Mouse (Mus musculus) midbrain, postnatal 0 days (tissue): ENCODE data around the gene Acoxl. TPM values are rescaled to one million over a fixed set of nuclear protein-coding genes. Genes with fewer than 3 reads are reported as not detected.

ENCODE experiments used
- ATAC-seq: fragments of 200-750 bp; cut with Nextera tagmentation; 2 replicates; pipeline ENCODE4 v1.8.0; 2017; ENCODE audit warnings: moderate number of reproducible peaks, mild to moderate bottlenecking, moderate TSS enrichment, moderate library complexity; ENCODE audit not compliant: low FRiP score
- DNase-seq: peaks from one replicate; pipeline ENCODE4 v3.0.0-alpha.2; 2015; ENCODE audit warnings: low spot score
- H3K27ac ChIP-seq: fragments of 300-500 bp; sonication (generic); 2 replicates; pipeline ENCODE4 v1.5.1; 2014; ENCODE audit warnings: low read depth, mild to moderate bottlenecking, low read length, mixed read lengths
- H3K27me3 ChIP-seq: fragments of 300-500 bp; sonication (generic); 2 replicates; pipeline ENCODE4 v1.6.1; 2014; ENCODE audit warnings: low read length, control low read depth, mixed read lengths; ENCODE audit not compliant: insufficient read depth
- H3K36me3 ChIP-seq: fragments of 300-500 bp; sonication (generic); 2 replicates; pipeline ENCODE4 v1.6.1; 2014; ENCODE audit warnings: low read length, control low read depth, mixed read lengths; ENCODE audit not compliant: insufficient read depth
- H3K4me1 ChIP-seq: fragments of 300-500 bp; sonication (generic); 2 replicates; pipeline ENCODE4 v1.6.1; 2014; ENCODE audit warnings: mild to moderate bottlenecking, control low read depth, antibody characterized with exemption, low read length, mixed read lengths; ENCODE audit not compliant: insufficient read depth
- H3K4me2 ChIP-seq: fragments of 300-500 bp; sonication (generic); 2 replicates; pipeline ENCODE4 v1.6.1; 2014; ENCODE audit warnings: low read depth, mild to moderate bottlenecking, low read length, mixed read lengths; ENCODE audit not compliant: poor library complexity, severe bottlenecking
- H3K4me3 ChIP-seq: fragments of 300-500 bp; sonication (generic); 2 replicates; pipeline ENCODE4 v1.5.1; 2014; ENCODE audit warnings: low read depth, mild to moderate bottlenecking, low read length, moderate library complexity
- H3K9ac ChIP-seq: fragments of 300-500 bp; sonication (generic); replicated peaks from 2 replicates; pipeline ENCODE4 v1.6.1; 2014; ENCODE audit warnings: mild to moderate bottlenecking, low read length, moderate library complexity, mixed read lengths; ENCODE audit not compliant: poor library complexity, severe bottlenecking
- H3K9me3 ChIP-seq: fragments of 300-500 bp; sonication (generic); 2 replicates; pipeline ENCODE4 v1.6.1; 2016; ENCODE audit warnings: low read length, control low read depth
- CTCF ChIP-seq: IDR thresholded peaks from 2 replicates; pipeline ENCODE4 v1.5.1; 2016; ENCODE audit warnings: antibody characterized with exemption, mild to moderate bottlenecking
- WGBS: fragments of 180-500 bp; shearing (Covaris S2); extraction: QIAGEN DNeasy Blood & Tissue Kit; methylation state at CpG from one replicate; pipeline ENCODE4 v1.1.7; 2014; 5-methylcytosine and 5-hydroxymethylcytosine counted together
- polyA plus RNA-seq: library from polyadenylated mRNA; unstranded; fragments of >200 nt; fragmentation: Nextera tagmentation; extraction: Ambion mirVana; gene quantifications from 2 replicates; pipeline ENCODE4 v1.2.1, GENCODE M21; 2015
- total RNA-seq: library from RNA; depleted of rRNA; stranded (reverse); fragments of >200 nt; gene quantifications from 2 replicates; pipeline ENCODE4 v1.2.3, GENCODE M21; 2014

Acoxl gene
- total and polyA plus RNA-seq, 2 experiments from 2014 or later = 0.05 to 0.12 TPM

GRCm38 (mm10) chr2:128062756-128063155, 224.1 kb downstream of the Acoxl start:
- Histone ChIP-seq H3K9ac (no peak overlapping the region), H3K27ac (no peak overlapping the region), H3K9me3 (no peaks in the 10 kb centered on the region), H3K4me2 (no peak overlapping the region), H3K4me1 (no peaks in the 10 kb centered on the region), H3K27me3 (no peaks in the 10 kb centered on the region), H3K36me3 (no peaks in the 10 kb centered on the region), H3K4me3 (no peak overlapping the region)
- no peak for ATAC-seq
- no peak for TF ChIP-seq CTCF
- WGBS = 90% methylated on average over 6 of the region's 6 CpGs
- no peak for DNase-seq

- Histone ChIP-seq H3K27ac (no peak overlapping the region), H3K9ac (no peak overlapping the region), H3K27me3 (no peaks in the 10 kb centered on the region), H3K36me3 (no peaks in the 10 kb centered on the region), H3K4me3 (no peak overlapping the region), H3K4me1 (no peaks in the 10 kb centered on the region), H3K9me3 (no peaks in the 10 kb centered on the region), H3K4me2 (no peak overlapping the region)
- DNase-seq (no peak), ATAC-seq (no peak)
- 93% methylated on average over 2 of the region's 2 CpGs for WGBS
- no peak for TF ChIP-seq CTCF
These were observed 226.3 kb downstream of the Acoxl start for GRCm38 (mm10) chr2:128065013-128065412.

- no peak for TF ChIP-seq CTCF
- no peaks in the 10 kb centered on the region for H3K9me3 ChIP-seq
- H3K27me3 ChIP-seq = no peaks in the 10 kb centered on the region
- no peak overlapping the region for H3K4me2 ChIP-seq
- WGBS = 92% methylated on average over 2 of the region's 2 CpGs
- no peak overlapping the region for H3K4me3 ChIP-seq
- H3K27ac ChIP-seq = no peak overlapping the region
- H3K36me3 ChIP-seq = no peaks in the 10 kb centered on the region
- H3K4me1 ChIP-seq = no peaks in the 10 kb centered on the region
- ATAC-seq (no peak), DNase-seq (no peak)
- no peak overlapping the region for H3K9ac ChIP-seq
These were observed 226.9 kb downstream of the Acoxl start for GRCm38 (mm10) chr2:128065576-128065975.

GRCm38 (mm10) chr2:128067162-128067561, 228.5 kb downstream of the Acoxl start:
- DNase-seq (no peak), ATAC-seq (no peak)
- no peak overlapping the region for H3K27ac ChIP-seq
- WGBS = 82% methylated on average over 3 of the region's 3 CpGs
- TF ChIP-seq CTCF = no peak
- H3K27me3 ChIP-seq = no peaks in the 10 kb centered on the region
- H3K36me3 ChIP-seq = no peaks in the 10 kb centered on the region
- no peak overlapping the region for H3K9ac ChIP-seq
- H3K4me1 ChIP-seq = no peaks in the 10 kb centered on the region
- H3K4me3 ChIP-seq = no peak overlapping the region
- no peaks in the 10 kb centered on the region for H3K9me3 ChIP-seq
- no peak overlapping the region for H3K4me2 ChIP-seq

- no peak overlapping the region for H3K27ac ChIP-seq
- 79% methylated on average over 7 of the region's 7 CpGs for WGBS
- ATAC-seq = no peak
- H3K9me3 ChIP-seq = no peaks in the 10 kb centered on the region
- no peak overlapping the region for H3K4me3 ChIP-seq
- DNase-seq = no peak
- no peaks in the 10 kb centered on the region for H3K4me1 ChIP-seq
- H3K4me2 ChIP-seq = no peak overlapping the region
- TF ChIP-seq CTCF = no peak
- H3K27me3 ChIP-seq = no peaks in the 10 kb centered on the region
- no peak overlapping the region for H3K9ac ChIP-seq
- H3K36me3 ChIP-seq = no peaks in the 10 kb centered on the region
These were observed 228.9 kb downstream of the Acoxl start for GRCm38 (mm10) chr2:128067596-128067995.

GRCm38 (mm10) chr2:128068176-128068575, 229.5 kb downstream of the Acoxl start:
- ATAC-seq = no peak
- 78% methylated on average over 4 of the region's 4 CpGs for WGBS
- TF ChIP-seq CTCF = no peak

More at GRCm38 (mm10) chr2:128068176-128068575, 229.5 kb downstream of the Acoxl start:
- Histone ChIP-seq H3K4me2 (no peak overlapping the region), H3K4me1 (no peaks in the 10 kb centered on the region), H3K4me3 (no peak overlapping the region), H3K27me3 (no peaks in the 10 kb centered on the region), H3K27ac (no peak overlapping the region), H3K36me3 (no peaks in the 10 kb centered on the region), H3K9ac (no peak overlapping the region), H3K9me3 (no peaks in the 10 kb centered on the region)
- no peak for DNase-seq
